Mouse (Mus musculus) kidney, adult 2 months (tissue): Measurements from ENCODE around the gene Hck.

Experiments
- CTCF ChIP-seq: fragments of 200-500 bp; conservative IDR thresholded peaks from 2 replicates; pipeline ENCODE4 v1.5.1; 2011; ENCODE audit warnings: low read depth, mild to moderate bottlenecking, control low read depth, low read length, moderate library complexity, mixed read lengths; ENCODE audit not compliant: insufficient read depth, insufficient read length
- POLR2A ChIP-seq: fragments of 200-500 bp; IDR thresholded peaks from one replicate; pipeline ENCODE4 v1.6.1; 2011; ENCODE audit warnings: low read depth, low read length, control low read depth

- TF ChIP-seq POLR2A (no peak), CTCF (no peak)
Measured at GRCm38 (mm10) chr2:153139996-153140613, 31.8 kb downstream of the Hck start.
